Mouse (Mus musculus) forebrain, embryonic 16.5 days (tissue): ENCODE measurements around the gene Skil. TPM values are rescaled to one million over a fixed set of nuclear protein-coding genes. Genes with fewer than 3 reads are reported as not detected.

Experiments used
- ATAC-seq: fragments of 200-750 bp; cut with Nextera tagmentation; 2 replicates; pipeline ENCODE4 v1.8.0; 2017; ENCODE audit warnings: mild to moderate bottlenecking, moderate library complexity
- H3K27ac ChIP-seq: fragments of 300-500 bp; sonication (generic); 2 replicates; pipeline ENCODE4 v1.5.1; 2014; ENCODE audit warnings: low read length, control low read depth
- H3K27me3 ChIP-seq: fragments of 300-500 bp; sonication (generic); replicated peaks from 2 replicates; pipeline ENCODE4 v1.6.1; 2014; ENCODE audit warnings: low read length; ENCODE audit not compliant: control insufficient read depth, insufficient read depth
- H3K36me3 ChIP-seq: fragments of 300-500 bp; sonication (generic); 2 replicates; pipeline ENCODE4 v1.6.1; 2014; ENCODE audit not compliant: control insufficient read depth, insufficient read depth
- H3K4me1 ChIP-seq: fragments of 300-500 bp; sonication (generic); replicated peaks from 2 replicates; pipeline ENCODE4 v1.6.1; 2014; ENCODE audit warnings: low read length; ENCODE audit not compliant: control insufficient read depth, insufficient read depth
- H3K4me2 ChIP-seq: fragments of 300-500 bp; sonication (generic); 2 replicates; pipeline ENCODE4 v1.6.1; 2014; ENCODE audit warnings: mild to moderate bottlenecking, low read length, control low read depth
- H3K4me3 ChIP-seq: fragments of 300-500 bp; sonication (generic); replicated peaks from 2 replicates; pipeline ENCODE4 v1.5.1; 2014; ENCODE audit warnings: mild to moderate bottlenecking, low read length, control low read depth
- H3K9ac ChIP-seq: fragments of 300-500 bp; sonication (generic); replicated peaks from 2 replicates; pipeline ENCODE4 v1.6.1; 2014; ENCODE audit warnings: low read depth, low read length, control low read depth
- H3K9me3 ChIP-seq: fragments of 300-500 bp; sonication (generic); 2 replicates; pipeline ENCODE4 v1.6.1; 2016; ENCODE audit warnings: low read length; ENCODE audit not compliant: control insufficient read depth
- WGBS: fragments of 180-500 bp; shearing (Covaris S2); extraction: QIAGEN DNeasy Blood & Tissue Kit; methylation state at CpG from one replicate; pipeline ENCODE4 v1.1.7; 2014; 5-methylcytosine and 5-hydroxymethylcytosine counted together
- polyA plus RNA-seq: library from polyadenylated mRNA; unstranded; fragments of >200 nt; fragmentation: Nextera tagmentation; extraction: Ambion mirVana; gene quantifications from 2 replicates; pipeline ENCODE4 v1.2.1, GENCODE M21; 2015

Skil gene
- 30.8 and 32.3 TPM in 2 replicates for polyA plus RNA-seq

- no peaks in the 10 kb centered on the region for H3K9me3 ChIP-seq
- H3K4me3 ChIP-seq, result peak within 1 kb of the TSS; percentile 99
- WGBS, result under 1% methylated on average over 40 of the region's 109 CpGs
- ATAC-seq, result peak; percentile 93
- peaks cover 26% of the 10 kb centered on the region for H3K4me1 ChIP-seq
- no peaks in the 10 kb centered on the region for H3K27me3 ChIP-seq
- peak within 1 kb of the TSS; percentile 90 for H3K4me2 ChIP-seq
- no peaks in the 10 kb centered on the region for H3K36me3 ChIP-seq
- H3K27ac ChIP-seq, result peak within 1 kb of the TSS; percentile 99
- H3K9ac ChIP-seq, result peak within 1 kb of the TSS; percentile 95
Measured at GRCm38 (mm10) chr3:31094531-31095178, at the start of gene Skil. TSS of gene Skil (plus strand) at chr3:31095058.

DNA sequence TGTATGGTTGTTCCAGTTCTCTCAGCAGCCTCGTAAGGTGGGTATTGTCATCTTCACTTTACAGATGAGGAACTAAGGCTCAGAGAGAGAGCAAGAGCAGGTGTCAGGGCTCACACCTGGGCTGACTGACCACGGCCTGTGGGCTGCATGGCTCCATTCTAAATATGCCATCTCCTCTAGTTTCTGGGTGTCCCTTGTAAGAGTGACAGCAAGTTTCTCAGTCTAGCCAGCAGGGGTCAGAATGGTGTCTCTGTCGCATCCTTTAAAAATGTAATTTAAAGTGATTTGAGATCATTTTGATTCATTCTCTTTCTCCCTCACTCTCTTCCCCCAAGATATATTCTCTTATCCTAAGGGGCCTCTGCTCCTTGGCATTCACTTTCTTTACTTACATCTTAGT lies 47.6 kb upstream of the Skil start:
- 75% methylated on average over 3 of the region's 3 CpGs for WGBS
- no peak overlapping the region for H3K9ac ChIP-seq
- no peaks in the 10 kb centered on the region for H3K27me3 ChIP-seq
- no peaks in the 10 kb centered on the region for H3K9me3 ChIP-seq
- H3K4me1 ChIP-seq, result no peaks in the 10 kb centered on the region
- H3K36me3 ChIP-seq, result 0 out of 2 replicates have a peak, but pooled peaks cover 3% of the 10 kb centered on the region
- ATAC-seq, result no peak
- no peak overlapping the region for H3K27ac ChIP-seq
- H3K4me3 ChIP-seq, result no peak overlapping the region
- H3K4me2 ChIP-seq, result no peak overlapping the region

DNA sequence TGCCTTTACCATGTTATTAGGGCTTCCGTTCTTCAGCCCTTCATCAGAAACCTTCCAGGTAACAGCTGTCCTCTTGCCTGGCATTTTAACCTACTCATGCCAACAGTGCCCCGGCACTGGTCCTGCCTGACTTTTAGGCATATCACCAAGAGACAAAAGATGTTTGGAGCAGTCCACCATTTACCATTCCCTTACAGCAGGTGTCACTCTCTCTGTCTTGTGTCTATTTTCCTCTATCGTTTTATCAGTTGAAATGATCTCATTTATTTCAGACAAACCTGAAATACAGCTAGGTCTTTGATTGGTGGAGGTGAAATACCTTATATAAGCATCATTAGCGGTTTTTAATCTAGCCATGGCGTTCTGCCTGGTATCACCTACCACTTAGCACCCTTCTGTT lies 45.8 kb upstream of the Skil start:
- H3K27ac ChIP-seq, result no peak overlapping the region
- H3K4me3 ChIP-seq, result no peak overlapping the region
- H3K27me3 ChIP-seq, result no peaks in the 10 kb centered on the region
- H3K4me2 ChIP-seq, result no peak overlapping the region
- no peak for ATAC-seq
- no peaks in the 10 kb centered on the region for H3K36me3 ChIP-seq
- H3K4me1 ChIP-seq, result no peaks in the 10 kb centered on the region
- H3K9ac ChIP-seq, result no peak overlapping the region
- WGBS, result 83% methylated on average over 5 of the region's 5 CpGs
- H3K9me3 ChIP-seq, result no peaks in the 10 kb centered on the region

DNA sequence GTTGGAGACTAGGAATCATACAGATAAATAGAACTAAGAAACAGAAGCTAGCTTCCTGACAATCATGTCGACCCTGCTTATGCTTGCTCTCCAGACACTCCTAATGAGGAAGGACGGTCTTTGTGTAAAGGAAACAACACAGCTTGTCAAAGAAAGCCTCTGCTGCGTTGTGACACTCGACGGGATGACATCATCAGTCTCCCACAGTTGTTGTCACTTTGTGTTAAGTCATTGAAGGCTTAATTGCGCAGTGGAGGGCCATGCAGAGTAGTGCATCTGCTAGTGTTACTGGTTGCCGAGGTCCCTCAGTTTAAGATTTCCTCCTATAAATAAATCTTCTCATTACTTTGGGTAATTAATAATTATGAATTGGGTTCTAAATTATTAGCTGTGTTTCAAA lies 44.5 kb upstream of the Skil start:
- Histone ChIP-seq H3K27me3 (no peaks in the 10 kb centered on the region), H3K9ac (no peak overlapping the region), H3K36me3 (no peaks in the 10 kb centered on the region), H3K27ac (no peak overlapping the region), H3K4me2 (no peak overlapping the region), H3K9me3 (no peaks in the 10 kb centered on the region), H3K4me1 (no peaks in the 10 kb centered on the region), H3K4me3 (no peak overlapping the region)
- no peak for ATAC-seq
- 23% methylated on average over 7 of the region's 7 CpGs for WGBS

GRCm38 (mm10) chr3:31051730-31052129 lies 43.1 kb upstream of the Skil start:
- no peaks in the 10 kb centered on the region for H3K27me3 ChIP-seq
- no peak overlapping the region for H3K27ac ChIP-seq
- H3K36me3 ChIP-seq, result no peaks in the 10 kb centered on the region
- no peak for ATAC-seq
- no peak overlapping the region for H3K4me3 ChIP-seq
- WGBS, result 86% methylated on average over 9 of the region's 9 CpGs
- no peak overlapping the region for H3K4me2 ChIP-seq
- H3K9ac ChIP-seq, result no peak overlapping the region
- no peaks in the 10 kb centered on the region for H3K9me3 ChIP-seq
- H3K4me1 ChIP-seq, result peaks cover 3% of the 10 kb centered on the region

GRCm38 (mm10) chr3:31053191-31053590 lies 41.7 kb upstream of the Skil start:
- Histone ChIP-seq H3K4me1 (peaks cover 7% of the 10 kb centered on the region), H3K4me2 (no peak overlapping the region), H3K9ac (no peak overlapping the region), H3K4me3 (no peak overlapping the region), H3K27me3 (no peaks in the 10 kb centered on the region), H3K27ac (no peak overlapping the region), H3K9me3 (no peaks in the 10 kb centered on the region), H3K36me3 (no peaks in the 10 kb centered on the region)
- WGBS, result 92% methylated on average over 9 of the region's 9 CpGs
- no peak for ATAC-seq

- no peak for ATAC-seq
- H3K4me1 ChIP-seq, result peaks cover 7% of the 10 kb centered on the region
- no peaks in the 10 kb centered on the region for H3K27me3 ChIP-seq
- no peak overlapping the region for H3K27ac ChIP-seq
- no peak overlapping the region for H3K9ac ChIP-seq
- no peaks in the 10 kb centered on the region for H3K9me3 ChIP-seq
- no peak overlapping the region for H3K4me2 ChIP-seq
- H3K36me3 ChIP-seq, result no peaks in the 10 kb centered on the region
- WGBS, result 87% methylated on average over 8 of the region's 8 CpGs
- H3K4me3 ChIP-seq, result no peak overlapping the region
Measured at GRCm38 (mm10) chr3:31054888-31055287, 40.0 kb upstream of the Skil start.

DNA sequence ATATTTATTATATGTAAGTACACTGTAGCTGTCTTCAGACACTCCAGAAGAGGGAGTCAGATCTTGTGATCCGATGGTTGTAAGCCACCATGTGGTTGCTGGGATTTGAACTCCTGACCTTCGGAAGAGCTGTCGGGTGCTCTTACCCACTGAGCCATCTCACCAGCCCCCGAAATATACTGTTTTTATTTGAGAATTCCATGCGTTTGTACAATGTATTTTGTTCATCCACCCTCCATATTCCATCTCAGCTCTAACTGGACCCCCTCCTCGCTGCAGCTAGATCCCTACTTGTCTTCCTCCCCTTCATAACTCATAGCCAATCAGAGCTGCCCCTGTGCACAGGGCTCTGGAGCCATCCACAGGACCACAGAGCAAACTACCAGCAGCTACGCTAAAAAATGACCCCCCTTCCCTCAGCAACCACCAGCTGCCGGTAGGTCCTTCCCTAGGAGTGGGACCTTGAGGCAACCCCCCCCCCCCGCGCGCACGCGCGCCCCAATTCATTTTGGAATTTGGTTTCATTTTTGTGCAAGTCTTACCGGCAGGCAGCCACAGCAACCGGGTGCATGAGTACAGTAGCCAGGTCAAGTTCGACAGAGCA lies 38.7 kb upstream of the Skil start:
- H3K9ac ChIP-seq, result no peak overlapping the region
- ATAC-seq, result peak; percentile 56
- H3K9me3 ChIP-seq, result no peaks in the 10 kb centered on the region
- peak overlapping the region; percentile 36 for H3K4me3 ChIP-seq
- WGBS, result 31% methylated on average over 17 of the region's 17 CpGs
- H3K4me2 ChIP-seq, result peak overlapping the region; percentile 55
- peaks cover 7% of the 10 kb centered on the region for H3K4me1 ChIP-seq
- no peak overlapping the region for H3K27ac ChIP-seq
- no peaks in the 10 kb centered on the region for H3K36me3 ChIP-seq
- H3K27me3 ChIP-seq, result no peaks in the 10 kb centered on the region

DNA sequence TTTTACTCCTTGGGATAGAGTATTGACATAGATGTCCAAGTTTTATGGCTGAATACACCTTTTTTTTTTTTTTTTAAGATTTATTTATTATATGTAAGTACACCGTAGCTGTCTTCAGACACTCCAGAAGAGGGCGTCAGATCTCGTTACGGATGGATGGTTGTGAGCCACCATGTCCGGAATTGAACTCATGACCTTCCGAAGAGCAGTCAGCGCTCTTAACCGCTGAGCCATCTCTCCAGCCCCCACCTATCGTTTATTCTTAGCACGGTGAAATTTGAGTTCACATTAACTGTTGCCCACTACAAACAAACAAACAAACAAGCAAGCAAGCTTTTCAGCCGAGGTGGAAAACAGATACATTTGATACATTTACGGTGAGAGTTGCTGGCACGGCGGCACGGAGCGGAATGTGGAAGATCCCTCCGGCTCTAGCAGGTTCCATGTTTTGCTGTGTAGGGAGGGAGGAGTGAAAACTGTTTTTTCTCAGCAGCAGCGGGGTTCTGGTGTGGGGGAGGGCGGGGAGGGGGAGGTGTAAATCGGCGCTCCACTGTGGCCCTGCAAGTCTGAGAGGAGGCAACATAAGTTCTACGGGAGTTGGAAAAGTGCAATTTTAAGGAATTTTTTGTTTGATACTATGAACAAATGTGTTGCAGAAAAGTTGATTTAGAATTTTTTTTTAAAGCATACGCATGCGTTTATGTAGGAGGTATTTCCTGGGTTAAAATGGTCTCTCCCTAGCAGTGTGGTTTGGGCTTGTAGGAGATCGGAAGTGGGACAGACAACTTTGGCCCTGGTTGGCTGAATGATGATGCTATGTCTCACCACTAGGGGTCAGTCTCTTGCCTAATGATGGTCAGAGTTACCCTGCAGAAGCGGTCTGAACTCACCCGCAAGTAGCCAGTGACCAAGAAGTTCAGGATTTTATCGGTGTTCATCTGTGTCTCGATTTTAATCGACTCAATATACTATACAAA lies 37.9 kb upstream of the Skil start:
- Histone ChIP-seq H3K9me3 (no peaks in the 10 kb centered on the region), H3K36me3 (no peaks in the 10 kb centered on the region), H3K4me3 (peak overlapping the region; percentile 36), H3K27me3 (no peaks in the 10 kb centered on the region), H3K9ac (0 out of 2 replicates have a peak overlapping the region, but pooled peaks have one; percentile 17), H3K4me2 (peak overlapping the region; percentile 55), H3K27ac (no peak overlapping the region), H3K4me1 (peaks cover 7% of the 10 kb centered on the region)
- peak; percentile 87 for ATAC-seq
- 4% methylated on average over 30 of the region's 30 CpGs for WGBS
